Mouse (Mus musculus) bone marrow, adult 2 months (tissue): ENCODE results near the gene Gps1. TPM values are rescaled to one million over a fixed set of nuclear protein-coding genes. Genes with fewer than 3 reads are reported as not detected.

Source experiments
- H3K27ac ChIP-seq: fragments of 200-500 bp; 2 replicates; pipeline ENCODE4 v1.5.1; 2012; ENCODE audit warnings: low read depth, mild to moderate bottlenecking, control low read depth, inconsistent platforms, low read length; ENCODE audit not compliant: control insufficient read depth, poor library complexity, insufficient read depth
- H3K4me1 ChIP-seq: fragments of 200-500 bp; 2 replicates; pipeline ENCODE4 v1.6.1; 2011; ENCODE audit warnings: low read length; ENCODE audit not compliant: control insufficient read depth, insufficient read depth
- H3K4me3 ChIP-seq: fragments of 200-500 bp; replicated peaks from 2 replicates; pipeline ENCODE3; 2011; ENCODE audit warnings: mild to moderate bottlenecking, low read depth, low read length, control low read depth; ENCODE audit not compliant: control insufficient read depth
- CTCF ChIP-seq: fragments of 200-500 bp; IDR thresholded peaks from 2 replicates; pipeline ENCODE4 v1.5.1; 2011; ENCODE audit warnings: low read length, control low read depth; ENCODE audit not compliant: control insufficient read depth, insufficient read depth
- POLR2A ChIP-seq: fragments of 200-500 bp; IDR thresholded peaks from 2 replicates; pipeline ENCODE4 v1.6.1; 2011; ENCODE audit warnings: low read depth, mild to moderate bottlenecking, control low read depth, low read length, borderline replicate concordance; ENCODE audit not compliant: control insufficient read depth
- WGBS: fragments of 180-500 bp; shearing (Covaris S2); methylation state at CpG from one replicate; pipeline ENCODE4 v1.1.7; 2018; 5-methylcytosine and 5-hydroxymethylcytosine counted together
- polyA plus RNA-seq: library from polyadenylated mRNA; stranded (reverse); fragments of >200 nt; gene quantifications from 2 replicates; pipeline ENCODE4 v1.2.4, GENCODE M21; 2011; ENCODE audit warnings: low replicate concordance; ENCODE audit not compliant: missing spikeins, insufficient read depth, insufficient read length

Gps1 gene
- polyA plus RNA-seq: 29.6 and 38.0 TPM in 2 replicates

DNA sequence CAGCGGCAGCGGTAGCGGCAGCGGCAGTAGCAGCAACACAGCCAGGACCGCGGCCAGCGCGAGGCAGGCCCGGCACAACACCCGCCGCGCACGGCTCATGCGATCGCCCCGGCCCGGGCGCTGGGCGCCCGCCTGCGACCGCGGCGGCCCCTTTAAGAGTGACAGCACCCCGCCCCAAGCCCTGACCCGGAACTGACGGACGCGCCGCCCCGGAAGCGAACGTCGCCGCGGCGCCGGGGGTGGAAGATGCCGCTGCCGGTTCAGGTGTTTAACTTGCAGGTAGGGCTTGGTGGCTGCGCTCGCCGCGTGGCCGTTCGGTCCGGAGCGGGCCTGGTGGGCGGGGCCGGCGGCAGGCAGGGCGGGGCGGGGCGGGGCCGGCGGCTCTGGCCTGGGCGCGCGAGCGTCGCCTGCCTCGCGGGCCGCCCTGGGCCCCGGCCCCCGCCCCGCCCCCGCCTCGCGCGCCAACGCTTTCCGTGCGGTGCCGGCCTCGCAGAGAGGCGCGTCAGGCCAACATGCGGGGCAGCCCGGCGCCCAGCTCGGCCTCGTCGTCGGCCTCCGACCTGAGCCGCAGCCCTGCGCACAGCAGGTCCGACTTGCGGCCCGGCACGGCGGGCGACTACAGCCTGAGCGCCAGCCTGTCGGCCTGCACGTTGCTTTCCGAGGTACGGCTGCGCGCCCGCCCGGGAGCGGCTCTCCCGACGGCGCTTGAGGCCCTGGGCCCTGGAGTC is at the start of gene Gps1, which contains the start of gene Rfng:
TSS of gene Gps1 (plus strand) at position 209 of the 728 bp plus-strand sequence.
TSS of gene Rfng (minus strand) at position 144 of the 728 bp plus-strand sequence.
- TF ChIP-seq POLR2A: no peak
- no peak for TF ChIP-seq CTCF
- H3K4me1 ChIP-seq: peaks cover 3% of the 10 kb centered on the region
- peak within 1 kb of the TSS; percentile 81 for H3K4me3 ChIP-seq
- peak within 1 kb of the TSS; percentile 79 for H3K27ac ChIP-seq
- under 1% methylated on average over 95 of the region's 107 CpGs for WGBS

DNA sequence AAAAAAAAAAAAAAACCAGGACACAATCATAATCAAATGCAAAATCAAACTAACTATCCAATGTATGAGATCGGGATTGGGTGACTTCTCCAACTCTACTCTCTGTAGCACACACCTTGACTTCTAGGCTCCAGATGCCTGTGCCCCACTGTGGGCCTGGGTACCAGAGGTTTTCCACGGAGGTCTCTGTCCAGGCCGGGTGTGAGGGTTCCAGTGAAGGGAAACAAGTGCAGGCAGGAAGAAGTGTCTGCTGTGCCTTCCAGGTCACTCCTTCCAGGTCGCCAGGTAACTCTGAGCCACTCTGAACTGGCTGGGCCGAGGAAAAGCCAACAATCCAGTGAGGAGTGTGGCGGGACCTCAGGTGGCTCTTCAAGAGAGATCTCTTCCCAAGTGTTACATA is 47.6 kb upstream of the Gps1 start:
- Histone ChIP-seq H3K27ac (no peak overlapping the region), H3K4me3 (no peak overlapping the region), H3K4me1 (peaks cover under 1% of the 10 kb centered on the region; the same call in 1 of the 2 replicates)
- TF ChIP-seq CTCF: no peak
- no peak for TF ChIP-seq POLR2A
- 80% methylated on average over 6 of the region's 6 CpGs for WGBS

DNA sequence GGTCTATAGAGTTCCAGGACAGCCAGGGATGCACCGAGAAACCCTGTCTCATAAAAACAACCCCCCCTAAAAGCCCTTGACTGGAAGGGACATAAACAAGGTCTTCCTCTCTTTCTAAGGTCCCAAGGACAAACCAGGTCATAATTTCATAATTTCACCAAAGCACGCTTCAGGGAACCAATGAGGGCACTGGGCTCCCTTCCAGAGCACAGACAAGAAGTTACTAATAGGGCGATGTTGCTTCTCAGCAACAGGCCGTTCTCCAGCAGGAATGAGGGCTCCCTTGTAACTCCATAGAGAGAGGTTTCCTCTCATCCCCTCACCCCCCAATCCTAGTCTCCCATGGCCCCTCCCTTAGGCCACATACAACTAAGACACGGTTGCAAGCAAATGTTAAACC is 43.1 kb upstream of the Gps1 start:
- TF ChIP-seq CTCF (no peak), POLR2A (no peak)
- Histone ChIP-seq H3K4me1 (no peaks in the 10 kb centered on the region), H3K4me3 (no peak overlapping the region), H3K27ac (no peak overlapping the region)
- WGBS: 78% methylated on average over 5 of the region's 5 CpGs

DNA sequence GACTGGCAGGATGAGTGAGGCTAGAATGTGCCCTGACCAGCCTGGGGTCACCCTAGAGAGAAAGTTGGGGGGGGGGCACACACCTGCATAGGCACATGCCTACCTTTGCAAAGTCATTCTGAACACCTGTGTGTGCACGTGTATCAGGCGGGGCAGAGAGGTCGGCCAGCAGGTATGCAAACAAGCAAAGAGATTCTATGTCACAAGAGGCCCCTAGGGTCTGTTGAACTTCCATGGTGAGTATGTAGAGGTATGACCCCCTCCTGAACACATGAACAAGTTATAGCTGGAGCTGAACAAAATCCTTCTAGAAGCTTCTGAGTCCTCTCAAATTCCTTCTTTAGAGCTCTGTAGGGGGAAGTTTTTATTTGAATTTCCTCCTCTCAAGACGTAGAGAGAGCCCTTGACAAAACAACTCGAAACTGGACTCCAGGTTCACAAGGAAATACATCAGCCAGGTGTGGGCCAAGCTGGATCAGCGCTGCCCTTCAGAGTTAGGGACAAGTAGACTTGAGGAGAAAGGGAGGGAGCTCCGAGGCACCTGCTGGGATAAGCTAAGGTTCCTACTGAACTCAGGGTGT is 39.9 kb upstream of the Gps1 start:
- WGBS: 74% methylated on average over 7 of the region's 7 CpGs
- no peak for TF ChIP-seq CTCF
- TF ChIP-seq POLR2A: no peak
- Histone ChIP-seq H3K4me1 (no peaks in the 10 kb centered on the region), H3K27ac (no peak overlapping the region), H3K4me3 (no peak overlapping the region)

DNA sequence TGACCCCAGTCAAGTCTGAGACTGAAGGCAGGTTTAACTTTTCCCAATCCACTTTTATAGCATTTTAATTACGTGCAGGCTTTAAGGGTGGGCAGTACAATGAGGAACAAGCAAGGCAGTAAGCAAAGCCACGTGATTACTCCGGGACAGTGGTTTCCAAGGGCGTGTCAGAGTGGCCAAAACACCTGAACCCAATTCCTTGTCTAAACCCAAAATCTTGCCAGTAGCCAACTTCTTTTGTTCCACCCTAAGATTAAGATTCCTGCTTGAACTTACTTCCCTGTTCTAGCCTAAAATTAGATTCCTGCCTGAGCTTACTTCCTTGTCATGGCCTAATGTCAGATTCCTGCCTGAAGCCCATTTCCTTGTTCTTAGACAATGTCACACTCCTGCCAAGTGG is 36.1 kb upstream of the Gps1 start:
- 16% methylated on average over 4 of the region's 4 CpGs for WGBS
- Histone ChIP-seq H3K4me3 (no peak overlapping the region), H3K27ac (no peak overlapping the region), H3K4me1 (no peaks in the 10 kb centered on the region)
- TF ChIP-seq POLR2A: no peak
- TF ChIP-seq CTCF: no peak

DNA sequence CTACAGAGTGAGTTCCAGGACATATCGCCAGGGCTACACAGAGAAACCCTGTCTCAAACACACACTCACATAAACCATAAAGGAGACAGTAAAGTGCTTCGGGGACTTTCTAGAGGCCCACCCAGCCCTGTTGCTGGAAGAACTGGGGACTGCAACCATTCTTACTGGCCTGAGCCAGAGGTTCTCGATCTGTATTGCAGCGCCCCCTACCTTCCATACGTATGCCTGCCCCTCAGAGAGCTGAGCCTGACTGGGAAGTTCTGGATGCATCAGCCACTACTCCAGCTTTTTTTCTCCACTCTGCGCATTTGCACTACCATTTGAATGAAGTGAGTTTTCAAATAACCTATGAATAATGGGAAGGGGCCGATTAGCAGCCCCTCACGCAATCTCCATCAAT is 34.6 kb upstream of the Gps1 start:
- Histone ChIP-seq H3K4me1 (no peaks in the 10 kb centered on the region), H3K4me3 (no peak overlapping the region), H3K27ac (no peak overlapping the region)
- TF ChIP-seq CTCF (peak; percentile 81), POLR2A (no peak)
- 57% methylated on average over 8 of the region's 8 CpGs for WGBS

DNA sequence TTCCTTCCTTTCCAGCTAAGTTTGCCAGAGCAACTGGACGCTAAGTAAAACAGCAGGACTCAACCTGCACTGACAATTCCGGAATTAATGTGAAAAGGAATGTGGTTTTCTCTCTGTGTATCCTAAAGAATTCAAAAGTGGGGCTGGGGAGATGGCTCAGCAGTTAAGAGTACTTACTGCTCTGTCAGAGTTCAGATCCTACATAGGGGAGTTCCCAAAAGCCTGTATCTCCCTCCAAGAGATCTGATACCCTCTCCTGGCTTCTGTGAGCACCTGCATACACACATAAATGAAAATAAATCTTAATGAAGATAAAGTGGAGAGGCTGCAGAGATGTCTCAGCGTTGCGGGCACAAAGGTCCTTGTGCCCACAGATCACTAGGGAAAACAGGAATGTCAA is 32.5 kb upstream of the Gps1 start:
- WGBS: 79% methylated on average over 4 of the region's 4 CpGs

DNA sequence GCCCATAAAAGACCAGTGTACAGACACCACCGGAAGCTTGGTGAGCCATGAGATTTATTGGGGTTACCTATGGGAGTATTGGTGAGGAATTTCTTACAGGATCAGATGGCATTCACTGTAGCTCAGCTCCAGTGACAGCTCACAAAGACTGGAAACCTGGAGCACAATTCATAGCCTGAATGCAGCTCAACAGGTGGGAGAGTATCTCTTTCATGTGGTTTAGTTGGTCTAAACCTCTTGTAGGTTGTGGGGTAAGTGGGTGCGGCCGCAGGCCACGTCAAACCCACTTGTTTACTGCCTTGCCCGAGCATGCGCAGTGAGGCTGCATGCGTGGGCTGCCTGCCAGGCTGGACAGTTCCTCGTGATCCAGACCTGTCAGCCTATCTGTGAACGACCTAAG is 23.8 kb upstream of the Gps1 start:
- H3K4me1 ChIP-seq: no peaks in the 10 kb centered on the region
- H3K4me3 ChIP-seq: no peak overlapping the region
- H3K27ac ChIP-seq: no peak overlapping the region
- WGBS: 82% methylated on average over 9 of the region's 9 CpGs
- no peak for TF ChIP-seq POLR2A
- no peak for TF ChIP-seq CTCF

More for the DNA sequence above, 32.5 kb upstream of the Gps1 start:
- Histone ChIP-seq H3K27ac (no peak overlapping the region), H3K4me3 (no peak overlapping the region), H3K4me1 (no peaks in the 10 kb centered on the region)
- TF ChIP-seq CTCF (no peak), POLR2A (no peak)
